Mouse (Mus musculus) embryonic facial prominence, embryonic 10.5 days (tissue): ENCODE measurements at regions not wholly inside any gene's neighbourhood (a gene's known extent, or its start where the extent isn't known, plus 50 kb on each side); places are given as distances from the start of the nearest gene placed in this dataset.

ENCODE experiments used
- DNase-seq: peaks from one replicate; pipeline ENCODE4 v3.0.0-alpha.2; 2017; ENCODE audit warnings: low spot score
- H3K27ac ChIP-seq: fragments of 300-500 bp; sonication (generic); replicated peaks from 2 replicates; pipeline ENCODE4 v1.5.1; 2016; ENCODE audit warnings: mild to moderate bottlenecking
- H3K27me3 ChIP-seq: fragments of 300-500 bp; sonication (generic); replicated peaks from 2 replicates; pipeline ENCODE4 v1.6.1; 2016; ENCODE audit warnings: low read depth, mild to moderate bottlenecking; ENCODE audit not compliant: poor library complexity, severe bottlenecking
- H3K36me3 ChIP-seq: fragments of 300-500 bp; sonication (generic); replicated peaks from 2 replicates; pipeline ENCODE4 v1.6.1; 2016; ENCODE audit warnings: mild to moderate bottlenecking, moderate library complexity
- H3K4me1 ChIP-seq: fragments of 300-500 bp; sonication (generic); 2 replicates; pipeline ENCODE4 v1.6.1; 2016
- H3K4me3 ChIP-seq: fragments of 300-500 bp; sonication (generic); 2 replicates; pipeline ENCODE4 v1.5.1; 2016; ENCODE audit warnings: mild to moderate bottlenecking, moderate library complexity
- H3K9me3 ChIP-seq: fragments of 300-500 bp; sonication (generic); 2 replicates; pipeline ENCODE4 v1.6.1; 2016; ENCODE audit warnings: mild to moderate bottlenecking
- WGBS: fragments of 180-500 bp; shearing (Covaris S2); methylation state at CpG from one replicate; pipeline ENCODE4 v1.1.7; 2016; 5-methylcytosine and 5-hydroxymethylcytosine counted together

GRCm38 (mm10) chr3:9884691-9885354 lies 203.1 kb upstream of the Gm9833 start:
- Histone ChIP-seq H3K4me1 (no peaks in the 10 kb centered on the region), H3K36me3 (no peaks in the 10 kb centered on the region), H3K9me3 (no peaks in the 10 kb centered on the region), H3K27ac (no peak overlapping the region), H3K4me3 (no peak overlapping the region), H3K27me3 (no peaks in the 10 kb centered on the region)
- 71% methylated on average over 5 of the region's 5 CpGs for WGBS
- DNase-seq, result no peak

- WGBS, result 74% methylated on average over 8 of the region's 8 CpGs
- DNase-seq, result no peak
- no peaks in the 10 kb centered on the region for H3K4me1 ChIP-seq
- H3K27me3 ChIP-seq, result no peaks in the 10 kb centered on the region
- H3K4me3 ChIP-seq, result no peak overlapping the region
- no peak overlapping the region for H3K27ac ChIP-seq
- H3K36me3 ChIP-seq, result no peaks in the 10 kb centered on the region
- no peaks in the 10 kb centered on the region for H3K9me3 ChIP-seq
Observed at GRCm38 (mm10) chr3:9885565-9885964, 202.3 kb upstream of the Gm9833 start.

- Histone ChIP-seq H3K9me3 (no peaks in the 10 kb centered on the region), H3K27me3 (no peaks in the 10 kb centered on the region), H3K4me1 (no peaks in the 10 kb centered on the region), H3K4me3 (no peak overlapping the region), H3K36me3 (no peaks in the 10 kb centered on the region), H3K27ac (no peak overlapping the region)
- DNase-seq, result no peak
- WGBS, result 87% methylated on average over 4 of the region's 4 CpGs
Observed at GRCm38 (mm10) chr3:9886077-9886476, 201.8 kb upstream of the Gm9833 start.

- Histone ChIP-seq H3K27me3 (no peaks in the 10 kb centered on the region), H3K36me3 (no peaks in the 10 kb centered on the region), H3K4me3 (no peak overlapping the region), H3K9me3 (no peaks in the 10 kb centered on the region), H3K4me1 (no peaks in the 10 kb centered on the region), H3K27ac (no peak overlapping the region)
- DNase-seq, result no peak
- 81% methylated on average over 10 of the region's 10 CpGs for WGBS
Observed at GRCm38 (mm10) chr3:9886765-9887626, 200.9 kb upstream of the Gm9833 start.

GRCm38 (mm10) chr3:9887627-9887994 lies 200.3 kb upstream of the Gm9833 start:
- Histone ChIP-seq H3K9me3 (no peaks in the 10 kb centered on the region), H3K4me1 (no peaks in the 10 kb centered on the region), H3K27me3 (no peaks in the 10 kb centered on the region), H3K4me3 (no peak overlapping the region), H3K27ac (no peak overlapping the region), H3K36me3 (no peaks in the 10 kb centered on the region)
- WGBS, result 94% methylated on average over 2 of the region's 2 CpGs
- DNase-seq, result no peak

- Histone ChIP-seq H3K36me3 (no peaks in the 10 kb centered on the region), H3K9me3 (no peaks in the 10 kb centered on the region), H3K27ac (no peak overlapping the region), H3K4me1 (no peaks in the 10 kb centered on the region), H3K4me3 (no peak overlapping the region), H3K27me3 (no peaks in the 10 kb centered on the region)
- WGBS, result 94% methylated on average over 5 of the region's 5 CpGs
- DNase-seq, result no peak
Observed at GRCm38 (mm10) chr3:9888051-9888450, 199.9 kb upstream of the Gm9833 start.

- no peaks in the 10 kb centered on the region for H3K4me1 ChIP-seq
- no peak overlapping the region for H3K27ac ChIP-seq
- 70% methylated on average over 4 of the region's 4 CpGs for WGBS
- H3K4me3 ChIP-seq, result no peak overlapping the region
- no peaks in the 10 kb centered on the region for H3K36me3 ChIP-seq
- no peaks in the 10 kb centered on the region for H3K9me3 ChIP-seq
- no peaks in the 10 kb centered on the region for H3K27me3 ChIP-seq
- DNase-seq, result no peak
Observed at GRCm38 (mm10) chr3:9892884-9893494, 194.9 kb upstream of the Gm9833 start.

- 91% methylated on average over 11 of the region's 11 CpGs for WGBS
- no peak for DNase-seq
Observed at GRCm38 (mm10) chr3:9895396-9896135, 192.3 kb upstream of the Gm9833 start.

GRCm38 (mm10) chr3:9896303-9896702 lies 191.6 kb upstream of the Gm9833 start:
- Histone ChIP-seq H3K27ac (no peak overlapping the region), H3K9me3 (no peaks in the 10 kb centered on the region), H3K4me1 (no peaks in the 10 kb centered on the region), H3K4me3 (no peak overlapping the region), H3K36me3 (no peaks in the 10 kb centered on the region), H3K27me3 (no peaks in the 10 kb centered on the region)
- 86% methylated on average over 5 of the region's 5 CpGs for whole genome bisulfite sequencing
- no peak for DNase-seq

More at GRCm38 (mm10) chr3:9895396-9896135, 192.3 kb upstream of the Gm9833 start:
- Histone ChIP-seq H3K27ac (no peak overlapping the region), H3K4me3 (no peak overlapping the region), H3K4me1 (no peaks in the 10 kb centered on the region), H3K27me3 (no peaks in the 10 kb centered on the region), H3K9me3 (no peaks in the 10 kb centered on the region), H3K36me3 (no peaks in the 10 kb centered on the region)

- H3K27ac ChIP-seq, result no peak overlapping the region
- H3K9me3 ChIP-seq, result no peaks in the 10 kb centered on the region
- H3K4me3 ChIP-seq, result no peak overlapping the region
- H3K27me3 ChIP-seq, result no peaks in the 10 kb centered on the region
- no peaks in the 10 kb centered on the region for H3K36me3 ChIP-seq
- no peaks in the 10 kb centered on the region for H3K4me1 ChIP-seq
- 85% methylated on average over 5 of the region's 5 CpGs for WGBS
- DNase-seq, result no peak
Observed at GRCm38 (mm10) chr3:9901663-9902062, 186.2 kb upstream of the Gm9833 start.

GRCm38 (mm10) chr3:9913357-9913756 lies 174.6 kb upstream of the Gm9833 start:
- WGBS, result 87% methylated on average over 1 of the region's 1 CpGs
- Histone ChIP-seq H3K27me3 (no peaks in the 10 kb centered on the region), H3K9me3 (no peaks in the 10 kb centered on the region), H3K36me3 (no peaks in the 10 kb centered on the region), H3K4me3 (no peak overlapping the region), H3K4me1 (no peaks in the 10 kb centered on the region), H3K27ac (no peak overlapping the region)
- DNase-seq, result no peak

- no peak for DNase-seq
- Histone ChIP-seq H3K9me3 (no peaks in the 10 kb centered on the region), H3K4me3 (no peak overlapping the region), H3K27me3 (no peaks in the 10 kb centered on the region), H3K4me1 (no peaks in the 10 kb centered on the region), H3K27ac (no peak overlapping the region), H3K36me3 (no peaks in the 10 kb centered on the region)
- WGBS, result 81% methylated on average over 7 of the region's 7 CpGs
Observed at GRCm38 (mm10) chr3:9916538-9917106, 171.3 kb upstream of the Gm9833 start.
